Mouse (Mus musculus) cortical plate, adult 2 months (tissue): ENCODE data around the gene Fam189b.

Source experiments
- CTCF ChIP-seq: fragments of 200-500 bp; IDR thresholded peaks from 2 replicates; pipeline ENCODE4 v1.5.1; 2011; ENCODE audit warnings: mild to moderate bottlenecking, control low read depth, low read length; ENCODE audit not compliant: insufficient read depth; ENCODE audit errors: extremely low read depth
- POLR2A ChIP-seq: fragments of 200-500 bp; IDR thresholded peaks from 2 replicates; pipeline ENCODE4 v1.6.1; 2011; ENCODE audit warnings: mild to moderate bottlenecking, low read length, control low read depth; ENCODE audit not compliant: insufficient read depth; ENCODE audit errors: extremely low read depth

- no peak for TF ChIP-seq POLR2A
- no peak for TF ChIP-seq CTCF
These were observed 34.4 kb upstream of the Fam189b start for GRCm38 (mm10) chr3:89148567-89148966.
